Mouse (Mus musculus) thymus, adult 18-20 months (tissue): ENCODE measurements around the gene Arsg.
"Not testable (repeated sequence)": the region's sequence is repeated elsewhere in the genome, so short reads cannot be mapped to it uniquely, and the experiment has no call there.

ENCODE experiments used
- DNase-seq, 2 experiments: peaks; one replicate each; pipeline ENCODE4 v3.0.0; 2022; ENCODE audit warnings: mixed read lengths in 2 of 2

Gene Arsg

GRCm38 (mm10) chr11:109590012-109590411 is 116.8 kb downstream of the Arsg start:
- no peak for DNase-seq

GRCm38 (mm10) chr11:109591511-109591910 is 118.3 kb downstream of the Arsg start:
- peak in 1 of 2 experiments; percentile 22 for DNase-seq

- no peak for DNase-seq
Observed at GRCm38 (mm10) chr11:109593200-109593981, 120.2 kb downstream of the Arsg start.

- DNase-seq, result no peak
Observed at GRCm38 (mm10) chr11:109594761-109595160, 121.6 kb downstream of the Arsg start.

DNA sequence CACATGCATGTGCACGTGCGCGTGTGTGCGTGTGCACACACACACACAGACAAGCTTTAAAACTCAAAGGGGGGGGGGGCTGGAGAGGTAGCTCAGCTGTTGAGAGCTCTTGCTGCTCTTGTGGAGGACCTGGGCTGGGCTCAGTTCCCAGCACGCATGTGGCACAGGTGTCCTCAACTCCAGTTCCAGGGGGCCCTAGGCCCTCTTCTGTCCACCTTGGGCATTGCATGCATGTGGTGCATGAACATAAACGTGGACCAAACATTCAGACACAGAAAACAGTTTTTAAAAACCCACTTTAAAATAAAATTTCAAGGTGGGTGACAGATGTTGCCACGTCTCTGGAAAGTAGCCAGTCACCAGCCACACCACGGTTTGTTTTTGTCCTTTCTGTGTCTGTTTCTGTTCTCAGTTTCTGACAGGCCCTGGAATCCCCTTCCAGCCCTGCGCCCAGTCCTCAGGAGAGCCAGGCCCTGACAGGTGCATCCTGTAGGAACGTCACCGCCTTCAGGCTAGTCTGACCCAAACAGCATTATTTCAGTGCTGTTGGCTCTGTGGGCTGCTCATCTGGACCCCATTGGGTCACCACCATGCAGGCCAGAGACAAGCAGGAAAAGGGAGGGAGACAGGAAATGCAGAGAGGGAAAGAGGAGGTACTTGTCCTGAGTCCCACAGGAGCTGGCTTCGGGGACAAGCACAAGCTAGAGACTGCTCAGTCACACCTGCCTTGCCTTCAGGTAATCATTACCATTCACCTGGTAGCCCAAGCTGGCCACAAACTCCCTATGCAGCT is 125.8 kb downstream of the Arsg start:
- no peak for DNase-seq

DNA sequence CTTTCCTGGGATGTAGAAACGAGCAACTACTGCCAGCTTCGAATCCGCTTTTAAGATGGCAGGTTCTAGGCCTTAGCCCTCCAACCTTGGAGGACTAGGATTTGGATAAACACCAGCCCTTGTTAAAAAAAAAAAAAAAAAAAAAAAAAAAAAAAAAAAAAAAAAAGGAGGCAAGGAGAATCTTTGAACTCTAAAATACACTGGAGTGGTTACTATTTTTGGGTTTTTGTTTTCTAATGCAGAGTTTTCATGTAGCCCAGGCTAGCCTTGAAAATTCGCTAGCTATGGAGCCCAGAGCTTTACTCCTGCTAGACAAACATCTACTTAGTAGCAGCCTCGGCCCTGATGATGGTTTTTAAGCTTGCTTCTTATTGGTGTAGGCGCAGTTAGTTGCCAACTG is 134.4 kb downstream of the Arsg start:
- no peak for DNase-seq

DNA sequence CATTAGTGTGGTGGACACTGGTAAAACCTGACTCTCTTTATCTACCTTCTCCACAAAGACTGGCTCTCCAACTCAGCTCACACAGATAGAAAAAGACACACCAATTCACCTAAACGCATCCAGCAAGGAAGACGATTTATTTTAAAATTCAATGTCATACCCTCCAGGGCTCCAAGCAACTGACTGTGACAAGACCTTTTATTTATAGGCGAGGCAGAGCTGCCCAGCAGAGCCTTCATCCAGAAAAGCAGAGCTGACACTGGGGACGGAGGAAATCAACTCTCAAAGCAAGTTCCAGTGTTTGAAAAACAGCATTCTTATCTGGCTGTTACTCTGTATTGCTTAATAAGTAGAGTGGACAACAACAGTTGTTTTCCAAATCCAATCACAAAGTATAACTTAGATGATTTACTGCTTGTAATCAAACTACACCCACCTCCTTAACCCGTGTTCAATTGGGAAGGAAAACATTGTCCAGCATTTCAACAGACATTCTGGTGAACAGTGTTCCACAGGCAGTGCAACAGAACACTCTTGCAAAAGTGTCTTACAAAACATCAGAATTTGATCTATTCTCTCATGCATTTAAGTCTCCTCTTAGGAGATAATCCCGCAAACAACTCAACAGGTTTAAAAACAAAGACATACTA is 135.9 kb downstream of the Arsg start:
- no peak for DNase-seq

- DNase-seq, result no peak
Observed at GRCm38 (mm10) chr11:109610046-109610794, 137.0 kb downstream of the Arsg start.

DNA sequence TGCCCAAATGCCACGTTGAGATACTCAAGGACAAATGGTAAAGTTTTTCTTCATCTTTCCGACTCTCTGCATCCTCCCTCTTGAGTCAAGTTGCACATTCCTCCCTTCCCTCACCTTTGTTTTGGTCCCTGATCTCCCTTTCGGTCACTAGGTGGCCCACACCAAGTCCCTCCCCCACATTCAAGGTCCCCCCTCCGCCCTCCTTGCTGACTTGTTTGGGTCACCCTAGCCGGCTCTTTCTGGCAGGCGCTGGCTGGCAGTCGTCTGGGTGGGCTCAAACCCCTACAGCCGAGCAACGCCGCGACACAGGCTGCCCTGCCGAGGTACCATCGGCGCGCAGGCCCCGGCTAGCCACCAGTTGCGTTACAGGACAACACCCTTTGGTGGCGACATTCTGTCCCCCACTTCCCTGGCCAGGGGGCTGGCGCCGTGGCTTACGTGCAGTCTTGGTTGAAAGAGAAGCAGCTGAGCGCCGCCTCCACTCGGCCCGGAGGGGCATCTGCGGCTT is 137.7 kb downstream of the Arsg start:
- no peak for DNase-seq

DNA sequence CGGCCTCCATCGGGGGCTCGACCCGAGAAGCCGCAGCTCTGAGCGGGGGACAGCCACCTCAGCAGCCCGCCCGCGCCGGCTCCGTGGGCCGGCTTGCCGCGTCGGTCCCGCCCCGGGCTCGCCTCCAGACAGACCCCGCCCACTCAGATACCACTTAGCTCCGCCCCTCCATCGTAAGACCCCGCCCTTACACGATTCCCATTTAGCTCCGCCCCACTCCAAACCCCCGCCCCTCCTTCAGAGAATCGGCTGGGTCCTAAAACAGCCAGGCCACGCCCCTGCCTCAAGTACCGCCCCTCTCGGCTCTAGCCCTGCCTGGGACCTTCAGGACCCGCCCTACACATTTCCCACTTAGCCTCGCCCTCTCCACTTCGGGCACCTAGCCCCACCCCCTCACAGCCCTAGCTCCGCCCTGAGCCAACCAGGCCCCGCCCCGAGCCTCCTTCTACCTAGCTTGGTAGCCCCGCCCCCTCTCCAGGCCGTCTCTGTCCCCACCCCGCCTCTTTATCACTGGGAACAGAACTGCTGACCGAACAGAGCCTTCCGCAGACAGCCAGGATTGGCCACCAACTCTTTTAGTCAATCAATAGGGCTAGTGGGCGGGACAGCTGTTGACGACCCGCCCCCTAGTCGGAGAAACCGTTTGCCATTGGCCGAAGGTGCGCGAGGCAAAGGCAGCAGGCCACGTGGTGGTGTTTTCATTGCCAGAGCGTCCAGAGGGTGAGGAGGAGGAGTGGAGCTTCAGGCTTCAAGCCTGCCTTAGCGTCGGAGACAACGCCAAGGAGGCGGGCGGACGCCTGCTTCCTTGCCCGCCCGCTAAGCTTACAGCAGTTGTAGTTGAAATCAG is 138.4 kb downstream of the Arsg start, which contains the start of gene Wipi1:
TSS of gene Wipi1 (minus strand) at position 665 of the 847 bp plus-strand sequence.
- peak; percentile 89 to 90 for DNase-seq

DNA sequence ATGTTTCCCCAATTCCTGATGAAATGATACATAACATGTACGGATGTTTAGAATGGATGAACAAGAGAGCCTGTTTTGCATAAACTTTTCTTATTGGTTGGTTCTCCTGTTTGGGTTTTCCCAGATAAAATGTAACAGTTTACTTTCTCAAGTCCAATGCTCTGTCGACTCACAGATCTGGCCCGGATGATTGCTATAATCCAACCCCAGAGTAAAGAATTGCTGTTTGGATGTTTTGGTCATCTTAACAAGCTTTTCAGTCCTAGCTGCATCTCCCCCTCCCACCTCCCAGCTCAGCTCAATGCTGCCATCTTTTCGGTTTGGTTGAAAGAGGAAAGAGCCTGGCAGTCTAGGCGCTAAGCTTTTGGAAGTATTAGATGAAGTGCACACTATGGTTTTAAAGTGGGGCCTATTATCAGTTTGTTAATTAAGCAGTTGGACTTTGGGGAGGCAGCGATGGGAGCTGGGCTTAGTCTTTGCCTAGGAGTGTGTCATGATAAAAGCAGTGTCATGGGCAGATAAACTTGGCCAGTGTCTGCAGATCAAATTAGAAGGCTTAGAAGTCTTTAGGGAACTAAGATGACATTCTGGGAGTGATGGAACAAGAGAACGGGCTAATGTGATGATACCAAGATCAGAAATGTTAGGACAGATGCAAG is 139.8 kb downstream of the Arsg start:
- DNase-seq, result no peak

DNA sequence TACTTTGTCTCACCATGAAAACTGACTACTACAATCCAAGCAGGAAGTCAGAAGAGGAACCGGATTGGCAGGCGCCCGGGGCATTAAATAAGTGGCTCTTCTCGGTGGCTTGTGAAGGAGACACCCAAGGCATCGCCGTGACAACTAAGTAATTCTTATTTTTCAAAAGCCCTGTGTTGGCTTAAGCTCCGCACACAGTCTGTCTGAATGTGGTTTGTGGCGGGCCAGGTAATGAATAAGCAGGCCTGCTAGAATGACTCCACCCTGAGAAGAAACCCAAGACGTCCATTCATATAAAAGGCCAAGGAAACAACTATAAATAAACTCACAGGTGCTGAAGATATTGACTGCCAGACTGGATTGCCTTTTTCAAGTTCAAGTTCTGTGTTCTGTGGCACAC is 142.1 kb downstream of the Arsg start:
- no peak for DNase-seq

DNA sequence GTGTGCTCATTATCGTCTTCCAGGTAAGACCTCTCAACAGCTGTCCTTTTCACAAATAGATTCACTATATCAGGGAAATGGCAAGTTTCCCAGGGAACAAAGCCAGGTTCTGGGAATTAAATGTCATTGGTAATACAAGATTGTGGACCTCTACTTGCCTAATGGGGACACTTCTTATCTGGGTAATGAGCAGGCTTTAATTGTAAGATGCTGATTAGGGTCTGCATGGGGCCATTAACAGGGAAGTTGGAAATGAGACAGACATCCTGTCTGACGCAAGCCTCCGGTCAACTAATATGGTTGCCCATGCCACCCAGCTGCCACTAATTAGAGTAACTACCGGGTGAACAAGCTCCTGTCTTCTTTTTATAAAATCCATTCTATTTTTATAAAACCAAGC is 143.2 kb downstream of the Arsg start:
- no peak for DNase-seq

GRCm38 (mm10) chr11:109616766-109617165 is 143.6 kb downstream of the Arsg start:
- DNase-seq, result no peak

DNA sequence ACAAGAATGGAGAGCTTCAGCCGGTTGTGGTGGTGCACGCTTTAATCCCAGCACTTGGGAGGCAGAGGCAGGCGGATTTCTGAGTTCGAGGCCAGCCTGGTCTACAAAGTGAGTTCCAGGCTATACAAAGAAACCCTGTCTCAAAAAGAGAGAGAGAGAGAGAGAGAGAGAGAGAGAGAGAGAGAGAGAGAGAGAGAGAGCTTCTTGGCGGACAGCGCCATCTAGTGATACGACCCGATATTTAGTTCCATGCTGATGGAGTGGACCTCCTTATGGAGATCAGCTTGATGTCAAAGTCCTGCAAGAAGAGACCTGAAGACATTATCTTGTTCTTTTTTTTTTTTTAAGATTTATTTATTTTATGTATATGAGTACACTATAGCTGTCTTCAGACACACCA is 145.9 kb downstream of the Arsg start:
- not testable (repeated sequence) for DNase-seq

DNA sequence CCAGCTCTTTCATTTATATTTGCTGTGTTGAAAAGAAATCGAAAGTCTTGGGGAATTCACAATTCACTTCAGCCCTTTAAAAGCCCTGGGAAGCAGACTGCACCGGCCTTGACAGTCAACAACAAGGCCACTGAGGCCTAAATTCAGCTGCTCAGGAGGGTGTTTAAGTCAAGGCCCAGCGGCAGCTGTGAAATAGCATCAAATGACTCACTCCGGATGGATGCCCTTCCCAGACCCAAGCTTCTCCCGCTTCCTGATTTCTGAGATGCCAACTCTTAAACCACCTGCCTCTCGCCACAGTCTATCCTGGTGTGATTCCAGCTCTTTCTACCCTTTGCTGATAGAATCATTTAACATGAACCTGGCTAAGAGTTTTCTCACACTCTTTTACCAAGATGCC is 147.2 kb downstream of the Arsg start:
- DNase-seq, result no peak

GRCm38 (mm10) chr11:109621183-109621582 is 148.0 kb downstream of the Arsg start:
- no peak for DNase-seq

DNA sequence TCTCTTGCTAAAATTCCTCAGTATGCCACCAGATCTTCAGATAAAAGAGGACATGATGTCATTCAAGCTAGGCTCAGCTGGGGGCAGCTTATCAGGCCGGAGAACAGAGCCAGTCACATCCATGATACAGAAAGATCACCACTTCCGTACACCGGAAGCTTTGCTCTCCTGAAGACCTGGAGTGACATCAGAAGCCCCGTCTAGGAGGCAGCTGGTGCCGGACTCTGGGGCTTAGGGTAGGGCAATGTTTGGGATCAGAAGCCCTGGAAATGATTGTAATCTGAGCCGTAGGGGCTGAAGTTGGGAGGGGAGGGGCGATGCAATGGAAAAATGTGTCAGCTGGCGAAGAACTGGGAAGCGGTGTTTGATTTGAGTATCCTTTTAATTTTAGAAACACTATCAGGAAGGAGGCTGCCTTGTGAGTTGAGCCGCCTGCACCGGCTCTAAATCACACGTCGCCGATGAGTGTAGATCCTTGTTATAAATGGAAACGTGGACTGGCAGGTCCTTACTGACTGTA is 149.4 kb downstream of the Arsg start:
- no peak for DNase-seq
